Mouse (Mus musculus): ENCODE data around the gene D5Ertd579e.

Gene D5Ertd579e

GRCm38 (mm10) chr5:36567627-36568026 is 128.2 kb downstream of the D5Ertd579e start:
- peak in 1 of 2 experiments; percentile 64 for DNase-seq

- DNase-seq, result no peak
These were observed 131.3 kb downstream of the D5Ertd579e start for GRCm38 (mm10) chr5:36564530-36564929.

GRCm38 (mm10) chr5:36563741-36564140 is 132.1 kb downstream of the D5Ertd579e start:
- DNase-seq, result peak in 1 of 2 experiments; percentile 41

GRCm38 (mm10) chr5:36562791-36563445 is 132.9 kb downstream of the D5Ertd579e start:
- peak in 1 of 2 experiments; percentile 39 for DNase-seq

- peak; percentile 73 to 92 for DNase-seq
These were observed 134.3 kb downstream of the D5Ertd579e start for GRCm38 (mm10) chr5:36561509-36561908.

GRCm38 (mm10) chr5:36560490-36560889 is 135.3 kb downstream of the D5Ertd579e start:
- DNase-seq, result no peak

GRCm38 (mm10) chr5:36559510-36560235 is 136.2 kb downstream of the D5Ertd579e start:
- DNase-seq, result no peak

GRCm38 (mm10) chr5:36559106-36559505 is 136.7 kb downstream of the D5Ertd579e start:
- no peak for DNase-seq

- no peak for DNase-seq
These were observed 137.3 kb downstream of the D5Ertd579e start for GRCm38 (mm10) chr5:36558526-36558925.

- peak; percentile 64 to 85 for DNase-seq
These were observed 138.1 kb downstream of the D5Ertd579e start for GRCm38 (mm10) chr5:36557584-36558308.

- no peak for DNase-seq
These were observed 138.9 kb downstream of the D5Ertd579e start for GRCm38 (mm10) chr5:36556906-36557305.

GRCm38 (mm10) chr5:36556289-36556688 is 139.5 kb downstream of the D5Ertd579e start:
- DNase-seq, result peak; percentile 48 to 76

GRCm38 (mm10) chr5:36554496-36554895 is 141.3 kb downstream of the D5Ertd579e start:
- DNase-seq, result no peak

GRCm38 (mm10) chr5:36553886-36554285 is 141.9 kb downstream of the D5Ertd579e start:
- no peak for DNase-seq

GRCm38 (mm10) chr5:36553056-36553606 is 142.7 kb downstream of the D5Ertd579e start:
- no peak for DNase-seq

- DNase-seq, result peak; percentile 40 to 50
These were observed 143.4 kb downstream of the D5Ertd579e start for GRCm38 (mm10) chr5:36552391-36552790.

Measured in kidney, postnatal 25 days (tissue).